Mouse (Mus musculus): Measurements from ENCODE around the gene Spata4. TPM values are rescaled to one million over a fixed set of nuclear protein-coding genes. Genes with fewer than 3 reads are reported as not detected.
"Not testable (repeated sequence)": the region's sequence is repeated elsewhere in the genome, so short reads cannot be mapped to it uniquely, and the experiment has no call there.

Gene Spata4
- polyA plus RNA-seq, 1 experiment from 2014 or later = not detected

DNA sequence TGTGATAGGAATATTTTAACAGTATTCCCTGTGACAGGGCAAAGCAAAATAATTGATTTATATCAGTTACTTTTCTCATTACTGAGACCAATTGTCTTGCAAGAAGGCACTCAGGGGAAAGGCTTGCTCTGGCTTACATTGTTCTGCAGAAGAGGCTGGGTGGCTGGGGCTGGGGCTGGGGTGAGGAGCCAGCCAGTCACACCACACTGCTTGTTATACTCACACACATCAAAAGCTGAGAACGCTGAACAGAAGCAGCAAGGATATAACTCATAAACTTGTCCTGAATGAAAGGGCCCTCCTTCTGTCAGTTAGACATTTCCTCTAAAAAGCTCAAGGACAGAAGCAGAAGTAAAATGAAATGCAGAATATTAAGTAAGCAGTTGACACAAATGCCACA, 17.7 kb upstream of the Spata4 start:
- no peak overlapping the region for H3K27ac ChIP-seq (replicated peaks; ENCODE audit: low read depth, low read length)
- H3K9me3 ChIP-seq (ENCODE audit: control insufficient read depth, low read length) = no peaks in the 10 kb centered on the region
- 35% methylated on average over 1 of the region's 1 CpGs for WGBS
- no peaks in the 10 kb centered on the region for H3K36me3 ChIP-seq (ENCODE audit: control insufficient read depth, insufficient read depth, low read length)
- no peaks in the 10 kb centered on the region for H3K27me3 ChIP-seq (ENCODE audit: control insufficient read depth, insufficient read depth, low read length)
- H3K4me2 ChIP-seq (ENCODE audit: low read depth, severe bottlenecking) = no peak overlapping the region
- ATAC-seq (ENCODE audit: insufficient number of reproducible peaks, low FRiP score, low TSS enrichment, low read depth) (no peak), DNase-seq (ENCODE audit: low spot score) (no peak)
- no peak overlapping the region for H3K4me3 ChIP-seq (ENCODE audit: low read depth, low read length)
- H3K4me1 ChIP-seq (ENCODE audit: control insufficient read depth, insufficient read depth, low read length) = no peaks in the 10 kb centered on the region
- H3K9ac ChIP-seq (ENCODE audit: low read length) = no peak overlapping the region

DNA sequence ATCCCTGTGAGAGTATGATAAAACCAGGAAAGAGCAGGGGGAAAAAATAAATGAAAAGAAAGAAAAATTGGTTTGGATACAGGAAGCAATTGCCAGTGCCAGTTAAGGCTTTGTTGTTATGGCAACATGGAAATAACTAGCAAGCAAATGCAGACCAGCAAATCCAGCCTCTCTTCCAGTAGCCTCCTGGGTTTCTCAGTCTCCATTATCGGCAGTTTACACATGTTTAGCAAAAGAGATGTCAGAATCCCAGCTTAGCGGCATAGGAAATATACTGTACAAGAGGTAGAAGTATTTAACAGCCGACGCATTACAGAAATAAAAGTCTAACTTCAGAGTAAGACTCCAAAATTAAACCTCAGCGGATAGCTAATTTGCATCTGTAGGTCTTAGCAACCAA, 5.9 kb upstream of the Spata4 start:
- no peak overlapping the region for H3K4me3 ChIP-seq (ENCODE audit: low read depth, low read length)
- no peaks in the 10 kb centered on the region for H3K4me1 ChIP-seq (ENCODE audit: control insufficient read depth, insufficient read depth, low read length)
- ATAC-seq (ENCODE audit: insufficient number of reproducible peaks, low FRiP score, low TSS enrichment, low read depth) (no peak), DNase-seq (ENCODE audit: low spot score) (no peak)
- H3K4me2 ChIP-seq (ENCODE audit: low read depth, severe bottlenecking) = no peak overlapping the region
- 90% methylated on average over 5 of the region's 5 CpGs for WGBS
- no peaks in the 10 kb centered on the region for H3K36me3 ChIP-seq (ENCODE audit: control insufficient read depth, insufficient read depth, low read length)
- no peak overlapping the region for H3K9ac ChIP-seq (ENCODE audit: low read length)
- H3K27me3 ChIP-seq (ENCODE audit: control insufficient read depth, insufficient read depth, low read length) = no peaks in the 10 kb centered on the region
- no peak overlapping the region for H3K27ac ChIP-seq (replicated peaks; ENCODE audit: low read depth, low read length)
- no peaks in the 10 kb centered on the region for H3K9me3 ChIP-seq (ENCODE audit: control insufficient read depth, low read length)

DNA sequence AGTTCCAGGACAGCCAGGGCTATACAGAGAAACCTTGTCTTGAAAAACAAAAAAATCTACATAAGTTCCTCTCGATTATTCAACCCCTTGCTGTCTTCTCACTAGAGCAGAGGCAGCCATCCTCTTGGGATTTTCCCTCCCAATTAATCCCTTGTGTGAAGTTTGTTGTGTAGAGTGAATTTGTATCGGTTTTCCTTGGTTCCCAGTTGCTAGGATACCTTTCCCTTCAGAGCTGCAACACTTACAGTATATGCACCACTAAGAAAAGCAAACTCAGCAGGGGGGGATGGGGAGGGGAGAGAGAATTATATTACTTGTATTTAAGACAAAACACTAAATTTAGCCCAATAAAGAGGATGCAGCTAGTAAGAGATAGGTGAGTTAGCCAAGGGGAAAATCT, 4.5 kb upstream of the Spata4 start:
- no peak overlapping the region for H3K4me3 ChIP-seq (ENCODE audit: low read depth, low read length)
- 0 out of 2 replicates have a peak, but pooled peaks cover 3% of the 10 kb centered on the region for H3K4me1 ChIP-seq (ENCODE audit: control insufficient read depth, insufficient read depth, low read length)
- DNase-seq (ENCODE audit: low spot score) = no peak
- H3K4me2 ChIP-seq (ENCODE audit: low read depth, severe bottlenecking) = no peak overlapping the region
- no peaks in the 10 kb centered on the region for H3K36me3 ChIP-seq (ENCODE audit: control insufficient read depth, insufficient read depth, low read length)
- WGBS = 72% methylated on average over 2 of the region's 2 CpGs
- H3K27me3 ChIP-seq (ENCODE audit: control insufficient read depth, insufficient read depth, low read length) = no peaks in the 10 kb centered on the region
- no peak for ATAC-seq (ENCODE audit: insufficient number of reproducible peaks, low FRiP score, low TSS enrichment, low read depth)
- H3K27ac ChIP-seq (replicated peaks; ENCODE audit: low read depth, low read length) = no peak overlapping the region
- no peaks in the 10 kb centered on the region for H3K9me3 ChIP-seq (ENCODE audit: control insufficient read depth, low read length)
- no peak overlapping the region for H3K9ac ChIP-seq (ENCODE audit: low read length)

- no peaks in the 10 kb centered on the region for H3K9me3 ChIP-seq (ENCODE audit: control insufficient read depth, low read length)
- 0 out of 2 replicates have a peak, but pooled peaks cover 3% of the 10 kb centered on the region for H3K4me1 ChIP-seq (ENCODE audit: control insufficient read depth, insufficient read depth, low read length)
- no peak overlapping the region for H3K27ac ChIP-seq (replicated peaks; ENCODE audit: low read depth, low read length)
- H3K9ac ChIP-seq (ENCODE audit: low read length) = no peak overlapping the region
- no peak for ATAC-seq (ENCODE audit: insufficient number of reproducible peaks, low FRiP score, low TSS enrichment, low read depth)
- 88% methylated on average over 2 of the region's 2 CpGs for WGBS
- H3K4me2 ChIP-seq (ENCODE audit: low read depth, severe bottlenecking) = no peak overlapping the region
- no peaks in the 10 kb centered on the region for H3K36me3 ChIP-seq (ENCODE audit: control insufficient read depth, insufficient read depth, low read length)
- DNase-seq (ENCODE audit: low spot score) = no peak
- H3K4me3 ChIP-seq (ENCODE audit: low read depth, low read length) = no peak overlapping the region
- no peaks in the 10 kb centered on the region for H3K27me3 ChIP-seq (ENCODE audit: control insufficient read depth, insufficient read depth, low read length)
These were observed 3.6 kb upstream of the Spata4 start for GRCm38 (mm10) chr8:54596940-54597339.

- DNase-seq (ENCODE audit: low spot score) (no peak), ATAC-seq (ENCODE audit: insufficient number of reproducible peaks, low FRiP score, low TSS enrichment, low read depth) (no peak)
- Histone ChIP-seq H3K27me3 (ENCODE audit: control insufficient read depth, insufficient read depth, low read length) (no peaks in the 10 kb centered on the region), H3K4me1 (ENCODE audit: control insufficient read depth, insufficient read depth, low read length) (0 out of 2 replicates have a peak, but pooled peaks cover 3% of the 10 kb centered on the region), H3K4me3 (ENCODE audit: low read depth, low read length) (no peak overlapping the region), H3K36me3 (ENCODE audit: control insufficient read depth, insufficient read depth, low read length) (no peaks in the 10 kb centered on the region), H3K27ac (replicated peaks; ENCODE audit: low read depth, low read length) (no peak overlapping the region), H3K4me2 (ENCODE audit: low read depth, severe bottlenecking) (no peak overlapping the region), H3K9me3 (ENCODE audit: control insufficient read depth, low read length) (no peaks in the 10 kb centered on the region), H3K9ac (ENCODE audit: low read length) (no peak overlapping the region)
- WGBS = 83% methylated on average over 2 of the region's 2 CpGs
These were observed 3.2 kb upstream of the Spata4 start for GRCm38 (mm10) chr8:54597386-54597785.

DNA sequence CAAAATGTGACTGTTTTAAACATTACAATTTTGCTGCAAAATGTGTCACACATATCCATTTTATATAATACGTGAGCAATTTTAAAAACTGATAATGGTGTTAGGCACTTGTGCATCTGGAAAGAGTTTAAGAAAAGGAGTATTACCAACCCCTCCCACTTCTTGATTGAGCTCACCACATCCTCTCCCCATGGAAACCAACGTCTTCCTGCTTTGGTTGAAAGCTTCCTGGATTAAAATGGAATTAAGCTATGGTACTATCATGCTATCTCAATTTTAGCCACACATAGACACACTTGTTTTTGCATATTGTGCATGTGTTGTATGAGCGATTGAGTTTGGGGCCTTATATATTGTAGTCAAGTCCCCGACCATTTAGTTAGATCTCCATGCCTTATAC, 2.9 kb downstream of the Spata4 start:
- 83% methylated on average over 4 of the region's 4 CpGs for WGBS
- H3K9me3 ChIP-seq (ENCODE audit: control insufficient read depth, low read length) = no peaks in the 10 kb centered on the region
- H3K27ac ChIP-seq (replicated peaks; ENCODE audit: low read depth, low read length) = no peak overlapping the region
- no peak for ATAC-seq (ENCODE audit: insufficient number of reproducible peaks, low FRiP score, low TSS enrichment, low read depth)
- H3K36me3 ChIP-seq (ENCODE audit: control insufficient read depth, insufficient read depth, low read length) = no peaks in the 10 kb centered on the region
- 0 out of 2 replicates have a peak, but pooled peaks cover 3% of the 10 kb centered on the region for H3K4me1 ChIP-seq (ENCODE audit: control insufficient read depth, insufficient read depth, low read length)
- no peaks in the 10 kb centered on the region for H3K27me3 ChIP-seq (ENCODE audit: control insufficient read depth, insufficient read depth, low read length)
- no peak overlapping the region for H3K9ac ChIP-seq (ENCODE audit: low read length)
- DNase-seq (ENCODE audit: low spot score) = no peak
- H3K4me2 ChIP-seq (ENCODE audit: low read depth, severe bottlenecking) = no peak overlapping the region
- no peak overlapping the region for H3K4me3 ChIP-seq (ENCODE audit: low read depth, low read length)

- H3K9ac ChIP-seq (ENCODE audit: low read length) = no peak overlapping the region
- H3K36me3 ChIP-seq (ENCODE audit: control insufficient read depth, insufficient read depth, low read length) = no peaks in the 10 kb centered on the region
- H3K4me3 ChIP-seq (ENCODE audit: low read depth, low read length) = no peak overlapping the region
- H3K27me3 ChIP-seq (ENCODE audit: control insufficient read depth, insufficient read depth, low read length) = no peaks in the 10 kb centered on the region
- no peak for DNase-seq (ENCODE audit: low spot score)
- no peak for ATAC-seq (ENCODE audit: insufficient number of reproducible peaks, low FRiP score, low TSS enrichment, low read depth)
- 88% methylated on average over 2 of the region's 2 CpGs for WGBS
- H3K9me3 ChIP-seq (ENCODE audit: control insufficient read depth, low read length) = no peaks in the 10 kb centered on the region
- H3K4me2 ChIP-seq (ENCODE audit: low read depth, severe bottlenecking) = no peak overlapping the region
- H3K4me1 ChIP-seq (ENCODE audit: control insufficient read depth, insufficient read depth, low read length) = no peaks in the 10 kb centered on the region
- no peak overlapping the region for H3K27ac ChIP-seq (replicated peaks; ENCODE audit: low read depth, low read length)
These were observed 8.8 kb downstream of the Spata4 start for GRCm38 (mm10) chr8:54609336-54609735.

GRCm38 (mm10) chr8:54610238-54610637, 9.7 kb downstream of the Spata4 start:
- 79% methylated on average over 4 of the region's 4 CpGs for WGBS
- Histone ChIP-seq H3K36me3 (ENCODE audit: control insufficient read depth, insufficient read depth, low read length) (no peaks in the 10 kb centered on the region), H3K27ac (replicated peaks; ENCODE audit: low read depth, low read length) (no peak overlapping the region), H3K4me2 (ENCODE audit: low read depth, severe bottlenecking) (no peak overlapping the region), H3K4me3 (ENCODE audit: low read depth, low read length) (no peak overlapping the region), H3K9me3 (ENCODE audit: control insufficient read depth, low read length) (no peaks in the 10 kb centered on the region), H3K4me1 (ENCODE audit: control insufficient read depth, insufficient read depth, low read length) (no peaks in the 10 kb centered on the region), H3K27me3 (ENCODE audit: control insufficient read depth, insufficient read depth, low read length) (no peaks in the 10 kb centered on the region), H3K9ac (ENCODE audit: low read length) (no peak overlapping the region)
- ATAC-seq (ENCODE audit: insufficient number of reproducible peaks, low FRiP score, low TSS enrichment, low read depth) = no peak
- DNase-seq (ENCODE audit: low spot score) = no peak

- H3K27me3 ChIP-seq (ENCODE audit: control insufficient read depth, insufficient read depth, low read length); DNase-seq (ENCODE audit: low spot score): not testable (repeated sequence)
- WGBS = 84% methylated on average over 17 of the region's 17 CpGs
These were observed 16.1 kb downstream of the Spata4 start for GRCm38 (mm10) chr8:54616710-54617109.

More at GRCm38 (mm10) chr8:54616710-54617109, 16.1 kb downstream of the Spata4 start:
- H3K36me3 ChIP-seq (ENCODE audit: control insufficient read depth, insufficient read depth, low read length); ATAC-seq (ENCODE audit: insufficient number of reproducible peaks, low FRiP score, low TSS enrichment, low read depth); H3K4me1 ChIP-seq (ENCODE audit: control insufficient read depth, insufficient read depth, low read length); H3K27ac ChIP-seq (replicated peaks; ENCODE audit: low read depth, low read length); H3K9ac ChIP-seq (ENCODE audit: low read length); H3K4me2 ChIP-seq (ENCODE audit: low read depth, severe bottlenecking); H3K9me3 ChIP-seq (ENCODE audit: control insufficient read depth, low read length); H3K4me3 ChIP-seq (ENCODE audit: low read depth, low read length): not testable (repeated sequence)

Measured in limb, embryonic 11.5 days (tissue).